Mouse (Mus musculus) cortical plate, adult 2 months (tissue): ENCODE results near the gene Stxbp6.

ENCODE experiments used
- CTCF ChIP-seq: fragments of 200-500 bp; IDR thresholded peaks from 2 replicates; pipeline ENCODE4 v1.5.1; 2011; ENCODE audit warnings: mild to moderate bottlenecking, control low read depth, low read length; ENCODE audit not compliant: insufficient read depth; ENCODE audit errors: extremely low read depth
- POLR2A ChIP-seq: fragments of 200-500 bp; IDR thresholded peaks from 2 replicates; pipeline ENCODE4 v1.6.1; 2011; ENCODE audit warnings: mild to moderate bottlenecking, low read length, control low read depth; ENCODE audit not compliant: insufficient read depth; ENCODE audit errors: extremely low read depth

- TF ChIP-seq CTCF, result no peak
- TF ChIP-seq POLR2A, result no peak
These were observed 99.2 kb downstream of the Stxbp6 start for GRCm38 (mm10) chr12:44975266-44975665.
